Mouse (Mus musculus) hindbrain, embryonic 10.5 days (tissue): Measurements from ENCODE around the gene Mecom. TPM values are rescaled to one million over a fixed set of nuclear protein-coding genes. Genes with fewer than 3 reads are reported as not detected.
"Not testable (repeated sequence)": the region's sequence is repeated elsewhere in the genome, so short reads cannot be mapped to it uniquely, and the experiment has no call there.

Experiments
- DNase-seq: peaks from one replicate; pipeline ENCODE4 v3.0.0-alpha.2; 2017; ENCODE audit warnings: low spot score
- H3K27ac ChIP-seq: fragments of 300-500 bp; sonication (generic); 2 replicates; pipeline ENCODE4 v1.5.1; 2016; ENCODE audit warnings: mild to moderate bottlenecking, moderate library complexity
- H3K27me3 ChIP-seq: fragments of 300-500 bp; sonication (generic); 2 replicates; pipeline ENCODE4 v1.6.1; 2016; ENCODE audit warnings: mild to moderate bottlenecking; ENCODE audit not compliant: poor library complexity, insufficient read depth, severe bottlenecking
- H3K36me3 ChIP-seq: fragments of 300-500 bp; sonication (generic); 2 replicates; pipeline ENCODE4 v1.6.1; 2016; ENCODE audit warnings: mild to moderate bottlenecking, moderate library complexity
- H3K4me1 ChIP-seq: fragments of 300-500 bp; sonication (generic); replicated peaks from 2 replicates; pipeline ENCODE4 v1.6.1; 2016; ENCODE audit warnings: mild to moderate bottlenecking
- H3K4me3 ChIP-seq: fragments of 300-500 bp; sonication (generic); 2 replicates; pipeline ENCODE4 v1.5.1; 2016; ENCODE audit warnings: mild to moderate bottlenecking, moderate library complexity
- H3K9me3 ChIP-seq: fragments of 300-500 bp; sonication (generic); 2 replicates; pipeline ENCODE4 v1.6.1; 2016; ENCODE audit warnings: mild to moderate bottlenecking, moderate library complexity
- WGBS: fragments of 180-500 bp; shearing (Covaris S2); methylation state at CpG from one replicate; pipeline ENCODE4 v1.1.7; 2016; 5-methylcytosine and 5-hydroxymethylcytosine counted together
- polyA plus RNA-seq: library from polyadenylated mRNA; unstranded; fragments of >200 nt; fragmentation: Nextera tagmentation; extraction: Ambion mirVana; gene quantifications from 2 replicates; pipeline ENCODE4 v1.2.1, GENCODE M21; 2016

The Mecom gene
- polyA plus RNA-seq, 1 experiment from 2014 or later: 25.8 TPM

DNA sequence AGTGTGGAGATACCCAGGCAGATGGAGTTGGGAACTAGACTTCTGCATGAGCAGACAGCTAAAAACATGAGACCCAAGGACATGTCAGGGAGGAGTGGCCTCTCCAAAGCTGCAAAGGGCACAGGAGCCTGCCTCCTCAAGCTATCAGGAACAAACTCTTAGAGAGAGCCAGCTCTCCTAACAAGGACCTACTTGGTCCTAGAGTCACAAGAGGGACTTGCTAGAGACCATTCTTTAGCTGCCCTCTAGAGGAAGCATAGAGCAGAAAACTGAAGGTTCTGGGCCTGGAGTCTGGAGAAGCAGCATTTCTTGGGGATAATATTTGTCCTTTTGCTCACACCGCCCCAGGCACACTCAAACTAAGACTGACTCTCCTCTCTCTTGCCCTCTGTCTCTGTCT is 99.2 kb downstream of the Mecom start:
- no peak overlapping the region for H3K4me3 ChIP-seq
- peaks cover 5% of the 10 kb centered on the region; the same call in 1 of the 2 replicates for H3K4me1 ChIP-seq
- no peak for DNase-seq
- H3K36me3 ChIP-seq: no peaks in the 10 kb centered on the region
- no peaks in the 10 kb centered on the region for H3K9me3 ChIP-seq
- WGBS: 90% methylated on average over 1 of the region's 1 CpGs
- H3K27me3 ChIP-seq: no peaks in the 10 kb centered on the region; the same call in 1 of the 2 replicates
- no peak overlapping the region for H3K27ac ChIP-seq

GRCm38 (mm10) chr3:30445970-30446442 is 101.8 kb downstream of the Mecom start:
- 92% methylated on average over 6 of the region's 6 CpGs for WGBS
- DNase-seq: no peak

DNA sequence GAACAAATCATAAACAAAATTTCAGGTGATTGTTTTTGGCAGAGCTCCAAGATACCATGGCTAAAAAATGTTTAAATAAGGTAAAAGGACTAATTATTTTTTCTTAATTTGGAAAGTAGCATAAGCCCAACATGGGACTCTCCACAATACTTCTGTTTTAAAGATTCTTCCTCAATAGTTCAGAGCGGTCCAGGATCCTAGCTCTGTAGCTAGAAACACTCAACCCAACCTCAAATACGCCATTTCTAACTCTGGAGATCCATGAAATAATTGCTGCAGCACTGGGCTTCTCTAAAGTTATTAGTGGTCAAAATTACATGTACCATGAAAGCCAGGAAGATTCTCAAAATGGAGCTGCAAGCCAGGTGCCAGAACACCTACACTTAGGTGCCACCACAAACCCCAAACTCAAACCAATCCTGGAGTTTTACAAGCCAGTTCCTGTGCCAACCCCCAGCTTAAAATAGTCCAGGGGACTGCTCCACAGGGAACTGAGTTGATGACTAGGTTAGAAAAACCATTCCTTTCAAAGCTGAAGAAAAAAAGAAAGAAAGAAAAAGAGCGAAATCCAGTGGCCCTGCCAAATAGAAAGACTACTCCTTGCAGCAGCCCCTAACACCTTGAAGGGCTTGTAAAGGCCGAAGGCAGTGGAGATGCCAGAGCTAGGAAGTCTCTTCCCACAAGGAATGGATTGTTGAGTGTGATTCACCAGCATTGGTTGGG is 102.4 kb downstream of the Mecom start:
- Histone ChIP-seq H3K4me3 (no peak overlapping the region), H3K36me3 (no peaks in the 10 kb centered on the region), H3K27ac (no peak overlapping the region), H3K9me3 (no peaks in the 10 kb centered on the region), H3K4me1 (no peaks in the 10 kb centered on the region), H3K27me3 (no peaks in the 10 kb centered on the region)
- DNase-seq: no peak
- 93% methylated on average over 4 of the region's 4 CpGs for WGBS

More at GRCm38 (mm10) chr3:30445970-30446442, 101.8 kb downstream of the Mecom start:
- Histone ChIP-seq H3K27ac (no peak overlapping the region), H3K27me3 (no peaks in the 10 kb centered on the region), H3K36me3 (no peaks in the 10 kb centered on the region), H3K4me3 (no peak overlapping the region), H3K4me1 (no peaks in the 10 kb centered on the region), H3K9me3 (no peaks in the 10 kb centered on the region)

GRCm38 (mm10) chr3:30441646-30442045 is 106.2 kb downstream of the Mecom start:
- Histone ChIP-seq H3K4me1 (peaks cover 7% of the 10 kb centered on the region; the same call in 1 of the 2 replicates), H3K27ac (no peak overlapping the region), H3K4me3 (no peak overlapping the region), H3K9me3 (no peaks in the 10 kb centered on the region), H3K36me3 (no peaks in the 10 kb centered on the region), H3K27me3 (no peaks in the 10 kb centered on the region)
- no peak for DNase-seq

GRCm38 (mm10) chr3:30438007-30438406 is 109.8 kb downstream of the Mecom start:
- Histone ChIP-seq H3K36me3 (no peaks in the 10 kb centered on the region), H3K27ac (no peak overlapping the region), H3K4me3 (no peak overlapping the region), H3K27me3 (no peaks in the 10 kb centered on the region), H3K4me1 (peaks cover 14% of the 10 kb centered on the region), H3K9me3 (no peaks in the 10 kb centered on the region)
- WGBS: 46% methylated on average over 7 of the region's 7 CpGs
- DNase-seq: no peak

DNA sequence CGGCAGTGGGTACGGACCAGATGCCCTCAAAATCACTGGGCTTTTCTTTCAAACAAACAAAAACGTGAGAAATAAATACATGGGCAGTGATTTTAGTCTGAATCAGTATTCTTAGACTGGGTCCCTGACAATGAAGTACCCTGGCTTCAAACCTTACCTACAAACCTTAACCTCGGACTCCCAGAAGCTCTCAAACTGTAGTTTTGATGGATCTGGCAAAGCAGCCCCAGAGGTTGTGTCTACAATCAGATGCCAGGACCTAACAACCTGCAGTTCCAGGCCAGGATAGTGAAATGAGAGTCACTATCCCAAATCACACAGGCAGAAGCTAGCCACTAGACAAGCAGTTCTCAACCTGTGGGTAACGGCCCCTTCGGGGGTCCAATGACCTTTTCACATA is 111.2 kb downstream of the Mecom start:
- Histone ChIP-seq H3K9me3 (no peaks in the 10 kb centered on the region), H3K36me3 (no peaks in the 10 kb centered on the region), H3K27ac (peak overlapping the region; percentile 50; the same call in 1 of the 2 replicates), H3K4me1 (peaks cover 14% of the 10 kb centered on the region), H3K4me3 (no peak overlapping the region), H3K27me3 (no peaks in the 10 kb centered on the region)
- WGBS: 78% methylated on average over 6 of the region's 6 CpGs
- no peak for DNase-seq

DNA sequence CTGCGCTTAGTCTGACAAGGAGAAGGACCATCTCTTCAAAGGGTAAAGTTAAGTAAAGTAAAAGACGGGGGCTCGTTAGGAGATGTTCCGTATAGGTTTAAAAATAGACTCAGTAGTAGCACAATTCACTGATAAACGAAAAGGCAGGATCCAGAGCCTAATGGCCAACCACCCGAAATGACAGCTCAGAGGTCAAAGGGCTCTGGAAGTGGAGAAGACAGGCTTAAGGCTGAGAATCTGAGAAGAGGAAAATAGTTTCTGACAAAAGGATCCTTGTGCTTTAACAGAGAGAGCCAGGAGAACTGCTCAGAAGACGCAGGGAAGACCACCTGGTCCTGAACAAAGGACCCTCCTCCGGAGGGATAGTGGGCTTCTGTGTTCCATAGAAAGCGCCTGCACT is 111.7 kb downstream of the Mecom start:
- WGBS: 51% methylated on average over 9 of the region's 9 CpGs
- no peak for DNase-seq
- no peak overlapping the region for H3K4me3 ChIP-seq

DNA sequence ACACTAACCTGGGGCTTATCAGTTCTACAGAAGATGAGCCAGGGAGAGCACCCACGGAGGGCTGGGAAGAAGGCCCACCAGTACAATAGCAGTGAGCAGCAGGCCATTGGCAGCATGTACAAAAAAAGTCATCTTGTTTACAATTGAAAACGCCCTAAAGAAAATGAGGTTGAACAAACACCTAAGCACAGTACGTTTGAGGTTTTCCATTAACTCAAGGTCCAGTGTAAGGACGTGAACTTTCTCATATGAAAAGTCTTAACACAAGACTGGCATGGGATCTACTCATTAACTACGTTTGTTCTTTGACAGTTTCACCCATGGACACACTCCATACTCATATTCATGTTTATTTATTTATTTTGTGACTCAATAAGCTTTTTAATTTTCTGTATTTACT is 118.9 kb downstream of the Mecom start:
- H3K36me3 ChIP-seq: no peaks in the 10 kb centered on the region
- 75% methylated on average over 5 of the region's 5 CpGs for WGBS
- H3K4me1 ChIP-seq: no peaks in the 10 kb centered on the region; the same call in 1 of the 2 replicates
- no peaks in the 10 kb centered on the region for H3K27me3 ChIP-seq
- no peak overlapping the region for H3K27ac ChIP-seq
- H3K9me3 ChIP-seq: peaks cover 4% of the 10 kb centered on the region; the same call in 1 of the 2 replicates
- H3K4me3 ChIP-seq: no peak overlapping the region
- DNase-seq: no peak

More for the DNA sequence above, 111.7 kb downstream of the Mecom start:
- Histone ChIP-seq H3K4me1 (peaks cover 14% of the 10 kb centered on the region), H3K9me3 (no peaks in the 10 kb centered on the region), H3K27me3 (no peaks in the 10 kb centered on the region), H3K27ac (peak overlapping the region; percentile 50; the same call in 1 of the 2 replicates), H3K36me3 (no peaks in the 10 kb centered on the region)

DNA sequence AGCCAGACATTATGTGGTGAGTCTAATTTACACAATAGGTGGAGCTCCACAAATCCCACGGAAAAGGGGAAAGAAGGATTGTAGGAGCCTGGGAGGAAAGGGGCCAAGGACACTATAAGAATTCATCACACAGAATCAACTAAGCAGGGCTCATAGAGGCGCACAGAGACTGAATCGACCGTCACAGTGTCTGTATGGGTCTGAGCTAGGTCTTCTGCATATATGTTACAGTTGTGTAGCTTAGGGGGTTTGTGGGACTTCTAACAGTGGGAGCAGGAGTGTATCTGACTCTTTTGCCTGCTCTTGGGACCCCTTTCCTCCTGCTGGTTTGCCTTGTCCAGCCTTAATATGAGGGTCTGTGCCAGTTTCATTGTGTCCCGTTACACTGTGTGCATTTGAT is 123.8 kb downstream of the Mecom start:
- no peaks in the 10 kb centered on the region for H3K27me3 ChIP-seq
- H3K27ac ChIP-seq: no peak overlapping the region
- H3K4me3 ChIP-seq: no peak overlapping the region
- DNase-seq: no peak
- H3K9me3 ChIP-seq: peaks cover 4% of the 10 kb centered on the region; the same call in 1 of the 2 replicates
- no peaks in the 10 kb centered on the region for H3K36me3 ChIP-seq
- peaks cover 10% of the 10 kb centered on the region for H3K4me1 ChIP-seq
- 90% methylated on average over 5 of the region's 5 CpGs for WGBS

DNA sequence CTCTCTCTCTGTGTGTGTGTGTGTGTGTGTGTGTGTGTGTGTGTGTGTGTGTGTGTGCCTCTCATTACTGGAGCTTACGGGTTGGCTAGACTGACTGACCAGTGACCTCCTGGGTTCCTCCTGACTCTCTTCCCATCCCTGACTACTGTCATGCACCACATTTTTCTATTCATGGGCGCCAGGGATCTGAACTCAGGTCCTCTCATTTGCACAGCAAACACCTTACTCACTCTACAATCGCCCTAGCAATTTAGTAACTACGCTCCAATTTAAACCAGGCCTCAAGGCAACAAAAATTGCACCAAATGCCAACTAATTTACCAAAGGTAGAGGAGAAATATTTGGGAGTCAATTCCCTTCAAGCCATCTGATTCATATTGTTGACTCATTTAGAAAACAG is 125.9 kb downstream of the Mecom start:
- H3K9me3 ChIP-seq, H3K27me3 ChIP-seq, H3K4me3 ChIP-seq, H3K27ac ChIP-seq, DNase-seq, H3K36me3 ChIP-seq: not testable (repeated sequence)
- peaks cover 28% of the 10 kb centered on the region for H3K4me1 ChIP-seq
- 94% methylated on average over 4 of the region's 4 CpGs for WGBS

DNA sequence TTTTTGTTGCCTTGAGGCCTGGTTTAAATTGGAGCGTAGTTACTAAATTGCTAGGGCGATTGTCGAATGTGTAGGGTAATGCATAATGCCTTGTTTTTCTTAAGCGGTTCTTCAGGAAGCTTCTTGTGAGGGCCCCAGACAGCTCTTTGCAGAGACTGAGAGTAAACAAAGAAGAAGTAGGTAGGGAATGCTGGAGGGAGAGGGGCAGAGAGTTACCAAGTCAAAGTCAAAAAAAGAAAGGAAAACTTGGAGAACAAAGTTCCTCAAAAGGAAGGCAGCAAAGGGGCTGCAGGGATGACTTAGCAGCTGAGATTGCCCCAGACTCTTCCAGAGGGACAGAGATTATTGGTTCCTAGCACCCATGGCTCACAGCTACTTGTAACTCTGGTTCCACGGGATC is 126.9 kb downstream of the Mecom start:
- no peak for DNase-seq
- Histone ChIP-seq H3K9me3 (peaks cover 4% of the 10 kb centered on the region; the same call in 1 of the 2 replicates), H3K36me3 (no peaks in the 10 kb centered on the region), H3K4me3 (no peak overlapping the region), H3K27me3 (no peaks in the 10 kb centered on the region), H3K27ac (no peak overlapping the region), H3K4me1 (peaks cover 39% of the 10 kb centered on the region)
- 68% methylated on average over 5 of the region's 5 CpGs for WGBS

GRCm38 (mm10) chr3:30414173-30414572 is 133.6 kb downstream of the Mecom start:
- 91% methylated on average over 6 of the region's 6 CpGs for WGBS

GRCm38 (mm10) chr3:30410778-30411177 is 137.0 kb downstream of the Mecom start:
- Histone ChIP-seq H3K27me3 (no peaks in the 10 kb centered on the region), H3K36me3 (no peaks in the 10 kb centered on the region), H3K4me3 (no peak overlapping the region), H3K4me1 (peaks cover 29% of the 10 kb centered on the region), H3K9me3 (no peaks in the 10 kb centered on the region), H3K27ac (peak overlapping the region; percentile 45; the same call in 1 of the 2 replicates)
- no peak for DNase-seq
- 58% methylated on average over 4 of the region's 4 CpGs for WGBS

More at GRCm38 (mm10) chr3:30414173-30414572, 133.6 kb downstream of the Mecom start:
- Histone ChIP-seq H3K4me3 (no peak overlapping the region), H3K36me3 (no peaks in the 10 kb centered on the region), H3K9me3 (no peaks in the 10 kb centered on the region), H3K27me3 (no peaks in the 10 kb centered on the region), H3K27ac (no peak overlapping the region), H3K4me1 (peaks cover 59% of the 10 kb centered on the region)
- DNase-seq: no peak
